Mouse (Mus musculus): ENCODE measurements around the gene Ctbp1. TPM values are rescaled to one million over a fixed set of nuclear protein-coding genes. Genes with fewer than 3 reads are reported as not detected.

Ctbp1 gene
- total and polyA plus RNA-seq, 2 experiments from 2014 or later: 364 to 415 TPM

- no peak overlapping the region for H3K27ac ChIP-seq (ENCODE audit: low read depth, low read length)
- no peak for ATAC-seq (ENCODE audit: low FRiP score)
Observed at GRCm38 (mm10) chr5:33228428-33228827, 46.4 kb downstream of the Ctbp1 start.

GRCm38 (mm10) chr5:33225673-33226072 lies 49.1 kb downstream of the Ctbp1 start:
- DNase-seq (ENCODE audit: low spot score) (no peak), ATAC-seq (ENCODE audit: low FRiP score) (no peak)
- no peak for TF ChIP-seq CTCF (IDR thresholded peaks at IDR 0.05)
- H3K36me3 ChIP-seq (ENCODE audit: insufficient read depth, low read length): no peaks in the 10 kb centered on the region
- no peak overlapping the region for H3K4me3 ChIP-seq (ENCODE audit: low read depth, low read length)
- no peak overlapping the region for H3K27ac ChIP-seq (ENCODE audit: low read depth, low read length)
- H3K4me1 ChIP-seq (ENCODE audit: insufficient read depth, low read length): no peaks in the 10 kb centered on the region
- no peaks in the 10 kb centered on the region for H3K27me3 ChIP-seq (ENCODE audit: insufficient read depth, low read length)
- H3K4me2 ChIP-seq (ENCODE audit: low read depth, low read length, poor library complexity, severe bottlenecking): no peak overlapping the region
- no peak overlapping the region for H3K9ac ChIP-seq (replicated peaks; ENCODE audit: low read length, poor library complexity, severe bottlenecking)
- no peaks in the 10 kb centered on the region for H3K9me3 ChIP-seq (ENCODE audit: low read length)
- 93% methylated on average over 5 of the region's 5 CpGs for WGBS

More at GRCm38 (mm10) chr5:33228428-33228827, 46.4 kb downstream of the Ctbp1 start:
- H3K4me1 ChIP-seq (ENCODE audit: insufficient read depth, low read length): no peaks in the 10 kb centered on the region
- 51% methylated on average over 5 of the region's 5 CpGs for WGBS
- no peak overlapping the region for H3K4me3 ChIP-seq (ENCODE audit: low read depth, low read length)
- peak; percentile 17 for DNase-seq (ENCODE audit: low spot score)
- no peak overlapping the region for H3K4me2 ChIP-seq (ENCODE audit: low read depth, low read length, poor library complexity, severe bottlenecking)
- H3K9me3 ChIP-seq (ENCODE audit: low read length): no peaks in the 10 kb centered on the region
- H3K36me3 ChIP-seq (ENCODE audit: insufficient read depth, low read length): no peaks in the 10 kb centered on the region
- no peak for TF ChIP-seq CTCF (IDR thresholded peaks at IDR 0.05)
- H3K9ac ChIP-seq (replicated peaks; ENCODE audit: low read length, poor library complexity, severe bottlenecking): no peak overlapping the region
- H3K27me3 ChIP-seq (ENCODE audit: insufficient read depth, low read length): no peaks in the 10 kb centered on the region

- ATAC-seq (ENCODE audit: low FRiP score) (no peak), DNase-seq (ENCODE audit: low spot score) (no peak)
- Histone ChIP-seq H3K4me1 (ENCODE audit: insufficient read depth, low read length) (no peaks in the 10 kb centered on the region), H3K36me3 (ENCODE audit: insufficient read depth, low read length) (no peaks in the 10 kb centered on the region), H3K4me3 (ENCODE audit: low read depth, low read length) (no peak overlapping the region), H3K27me3 (ENCODE audit: insufficient read depth, low read length) (no peaks in the 10 kb centered on the region), H3K4me2 (ENCODE audit: low read depth, low read length, poor library complexity, severe bottlenecking) (no peak overlapping the region), H3K9me3 (ENCODE audit: low read length) (no peaks in the 10 kb centered on the region), H3K9ac (replicated peaks; ENCODE audit: low read length, poor library complexity, severe bottlenecking) (no peak overlapping the region), H3K27ac (ENCODE audit: low read depth, low read length) (no peak overlapping the region)
- 85% methylated on average over 7 of the region's 7 CpGs for WGBS
- no peak for TF ChIP-seq CTCF (IDR thresholded peaks at IDR 0.05)
Observed at GRCm38 (mm10) chr5:33224491-33224890, 50.3 kb downstream of the Ctbp1 start.

- H3K4me3 ChIP-seq (ENCODE audit: low read depth, low read length): no peak overlapping the region
- 71% methylated on average over 9 of the region's 9 CpGs for WGBS
- H3K36me3 ChIP-seq (ENCODE audit: insufficient read depth, low read length): no peaks in the 10 kb centered on the region
- no peak for TF ChIP-seq CTCF (IDR thresholded peaks at IDR 0.05)
- H3K9me3 ChIP-seq (ENCODE audit: low read length): no peaks in the 10 kb centered on the region
- H3K27me3 ChIP-seq (ENCODE audit: insufficient read depth, low read length): no peaks in the 10 kb centered on the region
- ATAC-seq (ENCODE audit: low FRiP score) (no peak), DNase-seq (ENCODE audit: low spot score) (no peak)
- no peak overlapping the region for H3K27ac ChIP-seq (ENCODE audit: low read depth, low read length)
- H3K9ac ChIP-seq (replicated peaks; ENCODE audit: low read length, poor library complexity, severe bottlenecking): no peak overlapping the region
- no peaks in the 10 kb centered on the region for H3K4me1 ChIP-seq (ENCODE audit: insufficient read depth, low read length)
- no peak overlapping the region for H3K4me2 ChIP-seq (ENCODE audit: low read depth, low read length, poor library complexity, severe bottlenecking)
Observed at GRCm38 (mm10) chr5:33222841-33223744, 51.7 kb downstream of the Ctbp1 start.

GRCm38 (mm10) chr5:33222389-33222788 lies 52.4 kb downstream of the Ctbp1 start:
- no peak overlapping the region for H3K4me3 ChIP-seq (ENCODE audit: low read depth, low read length)
- no peak for ATAC-seq (ENCODE audit: low FRiP score)
- H3K4me1 ChIP-seq (ENCODE audit: insufficient read depth, low read length): no peaks in the 10 kb centered on the region
- no peak overlapping the region for H3K4me2 ChIP-seq (ENCODE audit: low read depth, low read length, poor library complexity, severe bottlenecking)
- H3K36me3 ChIP-seq (ENCODE audit: insufficient read depth, low read length): no peaks in the 10 kb centered on the region
- no peak for DNase-seq (ENCODE audit: low spot score)
- no peaks in the 10 kb centered on the region for H3K27me3 ChIP-seq (ENCODE audit: insufficient read depth, low read length)
- H3K9ac ChIP-seq (replicated peaks; ENCODE audit: low read length, poor library complexity, severe bottlenecking): no peak overlapping the region
- no peak for TF ChIP-seq CTCF (IDR thresholded peaks at IDR 0.05)
- no peak overlapping the region for H3K27ac ChIP-seq (ENCODE audit: low read depth, low read length)
- WGBS: 76% methylated on average over 6 of the region's 6 CpGs
- no peaks in the 10 kb centered on the region for H3K9me3 ChIP-seq (ENCODE audit: low read length)

GRCm38 (mm10) chr5:33220350-33221044 lies 54.3 kb downstream of the Ctbp1 start:
- Histone ChIP-seq H3K4me1 (ENCODE audit: insufficient read depth, low read length) (no peaks in the 10 kb centered on the region), H3K36me3 (ENCODE audit: insufficient read depth, low read length) (no peaks in the 10 kb centered on the region), H3K27me3 (ENCODE audit: insufficient read depth, low read length) (no peaks in the 10 kb centered on the region), H3K9me3 (ENCODE audit: low read length) (no peaks in the 10 kb centered on the region), H3K4me2 (ENCODE audit: low read depth, low read length, poor library complexity, severe bottlenecking) (no peak overlapping the region), H3K4me3 (ENCODE audit: low read depth, low read length) (no peak overlapping the region), H3K27ac (ENCODE audit: low read depth, low read length) (no peak overlapping the region), H3K9ac (replicated peaks; ENCODE audit: low read length, poor library complexity, severe bottlenecking) (no peak overlapping the region)
- ATAC-seq (ENCODE audit: low FRiP score): no peak
- TF ChIP-seq CTCF (IDR thresholded peaks at IDR 0.05): no peak
- peak; percentile 77 for DNase-seq (ENCODE audit: low spot score)
- WGBS: 76% methylated on average over 10 of the region's 10 CpGs

Data from midbrain, postnatal 0 days (tissue).